Mouse (Mus musculus): ENCODE results near the gene Thap4. TPM values are rescaled to one million over a fixed set of nuclear protein-coding genes. Genes with fewer than 3 reads are reported as not detected.
"Not testable (repeated sequence)": the region's sequence is repeated elsewhere in the genome, so short reads cannot be mapped to it uniquely, and the experiment has no call there.

The Thap4 gene
- total RNA-seq (2021): 10 to 100 TPM; 43.5 to 44.2 TPM
- long read RNA-seq, experiment 1, full-length matches to known transcripts: 18 of 29 reads
- long read RNA-seq, experiment 1, partial matches to known transcripts: 11 of 29 reads
- long read RNA-seq, experiment 1, other reads (novel, unspliced or antisense): 0 of 29 reads
- long read RNA-seq, experiment 2, full-length matches to known transcripts: 14 of 20 reads
- long read RNA-seq, experiment 2, partial matches to known transcripts: 6 of 20 reads
- long read RNA-seq, experiment 2, other reads (novel, unspliced or antisense): 0 of 20 reads

DNA sequence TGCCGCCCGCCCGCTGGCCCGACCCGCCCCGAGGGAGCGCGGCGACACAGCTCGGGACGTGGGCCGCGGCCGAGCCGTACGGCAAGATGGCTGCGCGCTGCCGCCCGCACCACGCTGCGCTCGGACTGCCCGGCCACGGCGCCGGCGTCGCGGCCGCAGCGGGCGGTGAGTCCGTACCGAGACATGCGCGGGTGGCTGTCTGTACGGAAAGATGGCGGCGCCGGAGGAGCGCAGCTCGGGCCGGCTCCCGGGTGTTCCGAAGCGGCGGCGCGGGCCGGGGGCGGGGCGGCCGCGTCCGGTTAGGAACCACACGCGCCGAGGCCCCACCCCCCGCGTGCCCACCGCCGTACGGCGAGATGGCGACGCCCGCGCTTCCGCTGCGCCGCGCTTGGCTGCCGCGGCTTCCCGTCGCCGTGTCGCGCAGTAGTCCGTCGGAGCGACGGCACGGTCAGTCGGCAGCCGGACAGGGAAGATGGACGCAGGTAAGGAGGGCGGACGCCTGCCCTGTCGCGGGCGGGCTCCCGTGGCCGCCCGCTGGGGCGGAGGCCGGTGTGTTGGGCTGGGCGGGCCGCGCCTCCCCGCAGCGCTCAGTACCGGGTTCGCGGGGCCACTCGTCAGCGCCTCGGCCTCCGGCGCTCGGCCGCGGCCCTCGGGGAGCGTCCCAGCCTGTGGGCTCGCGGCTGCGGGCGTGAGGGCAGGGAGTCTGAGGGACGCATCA, at the start of gene Thap4:
TSS of gene Thap4 (minus strand) at position 292 of the 718 bp plus-strand sequence.
- peak; percentile 88 to 95 for DNase-seq (ENCODE audit: low spot score in 2 of 2)

DNA sequence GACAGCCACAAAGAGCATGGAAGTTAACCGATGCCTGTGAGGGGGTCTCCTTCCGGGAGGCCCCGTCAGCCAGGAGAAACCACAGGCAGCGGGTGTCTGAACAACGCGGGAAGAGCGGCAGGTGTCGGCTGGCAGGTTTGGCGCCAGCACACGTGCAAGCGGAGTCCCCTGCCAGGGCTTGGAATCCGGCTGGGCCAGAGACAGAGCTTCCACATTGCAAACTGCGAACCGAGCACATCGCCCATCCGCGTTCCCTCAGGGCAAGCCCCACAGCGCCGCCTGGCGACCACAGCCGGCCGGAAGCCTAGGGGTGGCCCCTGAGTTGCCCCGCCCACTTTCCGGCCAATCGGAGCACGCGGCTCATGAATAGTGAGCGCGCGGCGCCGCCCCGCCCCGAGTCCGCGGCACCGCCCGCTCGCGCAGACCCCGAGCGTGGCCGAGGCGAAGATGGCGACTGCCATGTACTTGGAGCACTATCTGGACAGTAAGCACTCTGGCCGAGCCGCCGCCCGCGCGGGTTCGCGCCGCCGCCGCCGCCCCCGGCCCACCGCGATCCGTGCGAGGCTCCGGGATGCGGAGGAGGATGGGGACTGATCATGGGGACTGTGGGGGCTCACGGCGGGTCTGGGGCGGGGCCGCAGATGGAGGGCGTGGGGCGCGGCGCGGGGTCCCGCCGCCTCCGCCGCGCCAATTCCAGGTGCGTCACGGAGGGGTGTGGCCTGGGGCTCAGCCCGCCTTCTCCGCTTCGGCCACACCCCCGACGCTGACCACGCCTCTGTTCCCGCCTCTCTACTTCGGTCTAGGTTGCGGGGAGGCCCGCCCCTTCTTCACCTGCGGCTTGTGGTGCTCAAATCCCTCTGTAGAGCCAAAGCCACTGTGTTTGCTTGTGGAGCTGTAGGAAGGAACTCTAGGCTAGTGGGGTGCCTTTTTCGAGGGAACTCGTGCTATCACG, 49.2 kb upstream of the Thap4 start, which contains the start of gene Ing5:
TSS of gene Ing5 (plus strand) at position 410 of the 952 bp plus-strand sequence.
- peak; percentile 100 for DNase-seq (ENCODE audit: low spot score in 2 of 2)

DNA sequence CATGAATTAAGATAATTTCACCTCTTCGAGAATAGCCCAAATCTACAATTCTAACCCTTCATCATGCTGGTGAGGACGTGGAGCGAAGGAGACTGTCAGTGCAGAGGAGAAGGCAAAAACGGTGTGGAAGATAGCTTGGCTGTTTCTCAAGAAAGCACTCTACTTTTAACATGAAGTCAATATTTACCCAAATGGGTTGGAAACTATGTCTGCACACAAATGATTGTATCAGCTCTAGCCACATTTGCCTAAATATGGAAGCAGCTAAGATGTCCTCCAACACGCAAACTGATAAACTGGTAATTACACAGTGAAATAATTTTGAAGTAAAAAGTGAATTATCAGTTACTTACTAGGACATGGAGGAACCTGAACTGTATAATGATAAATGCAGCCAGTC, 48.1 kb upstream of the Thap4 start:
- DNase-seq (ENCODE audit: low spot score in 2 of 2): no peak

DNA sequence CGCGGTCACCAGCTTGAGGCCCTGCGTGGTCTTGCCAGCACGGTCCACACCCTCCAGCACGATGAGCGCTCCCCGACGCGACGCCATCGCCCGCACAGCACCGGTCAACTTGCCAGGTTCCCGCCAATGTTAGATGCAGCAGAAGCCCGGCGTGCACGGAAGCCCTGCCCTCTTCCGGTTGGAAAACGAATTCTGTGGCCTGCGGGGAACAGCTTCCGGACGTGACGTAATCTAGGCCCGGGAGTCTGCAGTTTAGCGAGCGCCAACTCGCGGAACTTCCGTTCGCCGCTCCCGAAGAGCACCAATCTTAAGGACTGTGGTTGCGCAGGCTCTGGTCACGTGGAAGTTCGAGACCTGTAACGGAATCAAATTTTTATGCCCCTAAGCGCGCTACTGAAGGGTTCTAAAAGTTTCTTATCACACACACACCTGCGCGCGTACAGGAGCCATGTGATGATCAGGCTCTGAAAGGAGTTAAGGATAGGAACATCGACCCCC, 47.1 kb upstream of the Thap4 start, which contains the start of gene Dtymk:
TSS of gene Dtymk (minus strand) at position 194 of the 498 bp plus-strand sequence.
- peak; percentile 91 to 94 for DNase-seq (ENCODE audit: low spot score in 2 of 2)

DNA sequence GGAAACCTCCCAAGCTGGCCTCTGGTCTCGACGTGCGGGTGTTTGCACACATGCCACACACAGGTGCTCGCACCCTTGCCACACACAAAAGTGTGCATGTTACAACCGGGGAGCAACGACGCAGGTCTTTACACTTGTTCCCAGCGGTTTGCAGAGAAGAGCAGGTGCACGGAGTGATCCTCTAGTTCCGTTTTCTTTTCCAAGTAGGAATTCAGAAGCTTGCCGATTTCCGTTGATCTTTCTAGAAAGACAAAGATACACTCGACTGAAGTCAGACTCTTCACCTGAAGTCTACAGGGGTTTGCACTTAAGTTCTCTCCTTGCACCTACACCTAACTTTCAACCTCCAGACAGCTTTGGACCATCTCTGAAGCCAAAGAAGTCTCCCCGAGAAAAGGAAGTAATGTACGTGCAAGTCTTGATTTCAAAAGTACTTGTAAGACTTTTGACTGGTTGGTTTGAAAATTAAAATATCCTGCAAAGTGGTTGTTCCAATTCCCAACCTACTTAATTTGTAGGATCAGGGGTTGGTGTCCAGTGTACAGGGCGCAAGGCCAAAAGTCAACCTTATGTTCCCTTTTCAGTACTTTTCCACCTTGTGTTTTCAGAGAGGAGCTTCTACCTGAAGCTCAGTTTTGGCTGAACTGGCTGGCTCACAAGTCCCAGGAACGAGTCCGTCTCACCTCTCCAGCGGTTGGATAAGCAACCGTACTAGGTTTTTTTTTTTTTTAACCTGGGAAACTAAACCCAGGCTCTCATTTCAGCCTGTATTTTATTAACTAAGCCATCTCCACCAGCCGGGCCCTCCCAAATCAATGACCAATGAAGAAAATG, 46.2 kb upstream of the Thap4 start:
- DNase-seq (ENCODE audit: low spot score in 2 of 2): no peak

DNA sequence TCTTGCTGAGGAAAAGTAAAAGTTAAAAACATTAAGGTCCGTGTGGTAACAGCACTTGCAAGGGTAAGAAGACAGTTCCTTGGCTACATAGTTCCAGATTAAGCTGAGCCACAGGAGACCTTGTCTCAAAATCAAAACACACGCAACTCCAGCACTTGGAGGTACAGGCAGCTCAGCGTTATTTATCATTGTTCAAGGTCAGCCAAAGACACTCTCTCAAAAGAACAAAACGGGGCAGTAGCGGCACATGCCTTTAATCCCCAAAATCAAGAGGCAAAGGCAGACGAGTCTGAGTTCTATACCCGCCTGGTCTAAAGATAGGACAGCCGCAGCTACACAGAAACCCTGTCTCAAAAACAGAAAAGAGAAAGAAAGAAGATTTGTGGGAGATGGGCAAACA, 41.2 kb upstream of the Thap4 start:
- DNase-seq (ENCODE audit: low spot score in 2 of 2): no peak

DNA sequence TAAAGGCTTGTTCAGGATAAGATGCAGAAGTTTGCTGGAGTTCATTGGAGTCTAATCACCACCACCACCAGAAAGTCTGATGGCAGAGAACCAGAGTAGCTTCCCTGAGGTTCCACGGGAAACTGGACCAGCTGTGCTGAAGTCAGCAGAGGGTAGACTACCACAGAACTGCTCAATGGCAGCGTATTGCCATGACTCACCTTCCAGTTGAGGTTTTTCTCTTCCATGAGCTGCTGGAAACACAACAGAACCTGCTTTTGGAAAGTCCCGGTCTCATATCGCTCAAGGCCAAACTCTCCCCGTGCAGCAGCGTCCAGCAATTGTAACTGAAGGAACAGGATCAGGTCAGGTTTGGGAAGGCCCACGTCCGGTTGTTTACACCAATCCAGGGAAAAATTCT, 39.9 kb upstream of the Thap4 start:
- no peak for DNase-seq (ENCODE audit: low spot score in 2 of 2)

DNA sequence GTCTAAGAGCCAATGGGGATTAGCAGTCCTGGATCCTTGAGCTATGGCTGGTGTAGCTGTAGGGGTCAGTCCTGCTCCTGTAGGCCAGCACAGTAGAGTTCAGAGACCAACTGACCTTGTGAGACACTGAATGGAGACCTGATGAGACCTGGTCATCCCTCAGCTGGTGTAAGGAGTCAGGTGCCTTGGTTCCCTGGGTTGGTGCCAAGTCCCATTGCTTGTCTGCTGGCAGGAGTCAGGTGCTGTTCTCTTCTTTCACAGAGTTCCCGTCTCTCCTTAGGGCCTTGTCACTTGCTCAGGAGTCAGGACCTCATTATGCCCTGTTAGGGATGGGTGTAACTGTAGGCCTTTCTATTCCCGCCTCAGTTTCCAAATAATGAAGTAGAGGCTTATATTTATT, 32.2 kb upstream of the Thap4 start:
- no peak for DNase-seq (ENCODE audit: low spot score in 2 of 2)

DNA sequence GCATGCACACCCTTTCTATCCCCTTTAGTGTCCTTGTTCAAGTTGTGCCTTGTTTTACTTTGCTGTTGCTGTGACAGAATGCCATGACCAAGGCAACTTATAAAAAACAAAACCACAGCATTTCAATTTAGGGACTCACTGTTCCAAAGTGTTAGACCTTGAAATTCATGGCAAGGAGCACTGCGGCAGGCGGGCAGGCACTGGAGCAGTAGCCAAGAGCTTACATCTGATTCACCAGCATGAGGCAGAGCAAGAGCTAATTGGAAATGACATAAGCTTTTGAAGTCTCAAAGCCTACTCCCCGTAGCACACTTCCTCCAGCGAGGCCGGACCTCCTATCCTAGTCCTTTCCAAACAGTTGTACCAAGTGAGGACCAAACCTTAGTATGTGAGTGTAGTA, 22.0 kb upstream of the Thap4 start:
- no peak for DNase-seq (ENCODE audit: low spot score in 2 of 2)

DNA sequence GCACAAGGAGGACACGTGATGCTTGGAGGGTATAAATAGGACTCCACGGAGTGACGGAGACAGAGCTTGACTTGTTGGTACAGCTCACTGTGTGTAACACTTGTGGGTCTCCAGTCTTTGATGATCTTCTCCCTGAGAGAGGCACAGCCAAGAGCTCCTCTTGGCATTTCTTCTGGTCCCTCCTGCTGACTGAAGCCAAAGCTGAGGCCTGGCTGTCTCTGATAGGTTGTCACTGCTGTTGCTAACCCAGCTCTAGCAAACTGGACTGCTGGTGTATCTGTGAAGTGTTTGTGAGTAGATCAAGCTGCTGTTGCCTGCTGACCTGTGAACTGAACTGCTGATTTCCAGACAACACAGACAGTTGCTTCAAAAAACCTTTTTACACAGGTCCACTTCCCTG, 15.2 kb upstream of the Thap4 start:
- DNase-seq (ENCODE audit: low spot score in 2 of 2): no peak

DNA sequence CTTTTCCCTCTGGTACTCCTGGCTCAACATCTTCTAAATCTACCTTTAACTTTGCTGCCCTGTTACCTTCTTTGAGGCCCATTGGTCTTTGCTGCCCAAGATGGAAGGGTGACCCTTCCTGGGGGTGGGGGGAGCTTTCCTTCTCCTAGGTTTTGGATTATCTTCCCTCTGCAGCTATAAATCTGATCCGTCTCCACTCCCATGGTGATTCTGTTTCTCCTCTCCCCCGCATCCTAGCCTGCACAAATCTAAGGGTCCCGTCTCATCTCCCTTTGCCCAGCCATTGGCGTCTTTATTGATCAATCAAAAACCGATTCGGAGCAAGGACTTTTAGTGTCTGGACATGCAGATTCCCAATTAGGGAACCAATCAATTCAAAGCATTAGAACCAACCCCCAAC, 12.9 kb upstream of the Thap4 start:
- no peak for DNase-seq (ENCODE audit: low spot score in 2 of 2)

DNA sequence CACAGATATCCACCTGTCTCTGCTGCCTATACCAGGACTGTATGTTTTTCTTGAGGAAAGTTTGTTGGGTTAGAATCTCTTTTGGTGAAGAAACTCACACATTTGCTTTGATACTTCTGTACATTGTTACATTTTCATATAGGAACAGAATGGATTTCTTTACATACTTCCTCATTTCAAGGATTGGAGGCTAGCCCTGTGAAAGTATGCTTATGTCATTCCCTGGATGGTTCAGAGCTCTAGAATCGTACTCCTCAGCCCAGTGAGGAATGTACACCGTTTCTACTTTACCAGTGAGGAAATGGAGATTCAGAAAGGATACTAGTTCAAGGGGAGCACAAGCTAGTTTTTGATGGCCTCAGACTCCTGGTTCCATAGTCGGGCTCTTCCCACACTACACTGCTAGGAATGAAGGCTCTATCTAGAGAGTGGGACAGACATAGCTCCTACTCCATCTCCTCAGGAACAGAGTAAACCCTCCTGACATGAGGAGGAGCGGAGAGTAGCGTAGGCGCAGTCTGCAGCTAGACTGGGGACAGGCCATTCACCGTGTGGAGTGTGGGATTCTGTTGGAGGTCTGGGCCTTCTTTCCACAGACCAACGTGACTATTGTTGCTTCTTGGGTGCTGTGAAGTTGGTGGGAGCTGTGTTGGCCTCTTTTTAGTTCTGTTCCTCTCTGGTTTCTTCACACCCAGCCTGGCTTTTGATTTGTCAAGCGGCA, 10.4 kb upstream of the Thap4 start:
- no peak for DNase-seq (ENCODE audit: low spot score in 2 of 2)

DNA sequence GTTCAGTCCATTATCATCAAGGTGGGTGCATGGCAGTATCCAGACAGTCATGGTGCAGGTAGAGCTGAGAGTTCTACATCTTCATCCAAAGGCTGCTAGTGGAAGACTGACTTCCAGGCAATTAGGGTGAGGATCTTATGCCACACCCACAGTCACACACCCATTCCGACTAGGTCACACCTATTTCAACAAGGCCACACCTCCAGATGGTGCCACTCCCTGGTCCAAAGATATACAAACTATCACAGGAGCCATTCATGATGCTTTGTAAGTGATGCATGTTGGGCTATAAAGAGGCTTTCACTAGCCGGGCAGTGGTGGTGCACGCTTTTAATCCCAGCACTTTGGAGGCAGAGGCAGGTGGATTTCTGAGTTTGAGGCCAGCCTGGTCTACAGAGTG, 8.9 kb upstream of the Thap4 start:
- not testable (repeated sequence) for DNase-seq (ENCODE audit: low spot score in 2 of 2)

DNA sequence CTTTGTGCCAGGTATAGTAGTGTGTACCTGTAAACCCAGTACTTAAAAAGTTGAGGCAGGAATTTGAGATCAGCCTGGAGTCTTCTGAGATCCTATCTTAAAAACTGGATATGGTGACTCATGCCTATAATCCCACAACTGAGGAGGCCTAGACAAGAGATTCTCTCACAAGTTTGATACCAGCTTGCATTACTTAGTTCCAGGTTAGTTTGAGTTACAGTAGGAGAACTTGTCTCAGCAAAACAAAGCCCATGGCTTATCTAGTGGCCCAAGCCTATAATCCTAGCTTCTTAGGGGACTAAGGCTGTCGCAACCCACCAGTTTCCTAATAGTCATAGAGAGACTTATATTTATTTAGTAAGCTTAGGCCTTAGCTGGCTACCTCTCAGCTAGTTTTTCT, 5.4 kb upstream of the Thap4 start:
- no peak for DNase-seq (ENCODE audit: low spot score in 2 of 2)

DNA sequence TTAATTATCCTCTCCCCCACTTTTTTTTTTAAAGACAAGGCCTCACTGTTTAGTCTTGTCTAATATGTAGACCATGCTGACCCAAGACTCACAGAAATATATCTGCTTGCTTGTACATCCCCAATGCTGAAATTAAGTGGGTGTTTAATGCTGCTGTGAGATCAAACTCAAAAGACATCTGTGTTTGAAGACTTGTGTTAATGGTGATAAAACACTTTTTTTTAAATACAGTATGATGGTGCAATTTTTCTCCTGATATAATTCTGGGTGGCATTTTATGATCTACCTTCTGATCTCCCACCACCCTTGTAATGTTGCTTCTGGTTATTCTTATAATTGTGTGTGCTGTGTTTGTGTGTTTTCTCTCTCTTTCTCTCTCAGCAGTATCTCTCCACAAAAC, 1.5 kb upstream of the Thap4 start:
- DNase-seq (ENCODE audit: low spot score in 2 of 2): no peak

DNA sequence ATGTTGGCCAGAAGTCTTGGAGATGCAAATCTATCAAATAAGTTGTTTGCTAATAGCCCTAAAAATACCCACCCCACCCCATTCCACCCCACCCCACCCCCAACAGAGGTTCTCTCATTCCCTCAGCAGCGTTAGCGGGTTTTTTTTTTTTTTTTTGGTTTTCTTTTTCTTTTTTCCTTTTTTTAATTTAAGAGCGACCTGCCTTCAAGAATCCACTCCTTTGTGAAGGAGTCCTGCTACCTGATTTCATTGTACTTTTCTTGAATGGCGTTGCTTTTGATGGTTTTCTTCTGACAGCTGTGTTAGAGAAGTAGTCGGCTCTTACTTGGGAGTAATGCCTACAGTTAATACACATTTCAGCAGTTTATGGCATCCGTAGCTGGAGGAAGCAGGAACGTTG, 954 bp upstream of the Thap4 start:
- DNase-seq (ENCODE audit: low spot score in 2 of 2): no peak

DNA sequence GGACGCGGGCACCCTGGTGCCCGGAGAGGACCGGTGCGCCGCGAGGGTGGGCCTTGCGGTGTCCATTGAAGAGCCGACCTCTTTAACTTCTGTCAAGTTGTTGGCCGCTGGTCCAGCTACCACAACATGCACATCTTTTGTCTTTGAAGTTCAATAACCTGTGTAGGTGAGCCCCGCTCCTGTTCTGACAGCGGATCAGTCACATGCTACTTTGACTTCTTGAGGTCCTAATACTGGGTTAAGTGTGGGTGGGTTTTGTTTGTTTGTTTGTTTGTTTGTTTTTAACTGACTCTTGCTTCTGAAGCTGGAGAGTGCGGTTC, 587 bp upstream of the Thap4 start:
- DNase-seq (ENCODE audit: low spot score in 2 of 2): no peak

DNA sequence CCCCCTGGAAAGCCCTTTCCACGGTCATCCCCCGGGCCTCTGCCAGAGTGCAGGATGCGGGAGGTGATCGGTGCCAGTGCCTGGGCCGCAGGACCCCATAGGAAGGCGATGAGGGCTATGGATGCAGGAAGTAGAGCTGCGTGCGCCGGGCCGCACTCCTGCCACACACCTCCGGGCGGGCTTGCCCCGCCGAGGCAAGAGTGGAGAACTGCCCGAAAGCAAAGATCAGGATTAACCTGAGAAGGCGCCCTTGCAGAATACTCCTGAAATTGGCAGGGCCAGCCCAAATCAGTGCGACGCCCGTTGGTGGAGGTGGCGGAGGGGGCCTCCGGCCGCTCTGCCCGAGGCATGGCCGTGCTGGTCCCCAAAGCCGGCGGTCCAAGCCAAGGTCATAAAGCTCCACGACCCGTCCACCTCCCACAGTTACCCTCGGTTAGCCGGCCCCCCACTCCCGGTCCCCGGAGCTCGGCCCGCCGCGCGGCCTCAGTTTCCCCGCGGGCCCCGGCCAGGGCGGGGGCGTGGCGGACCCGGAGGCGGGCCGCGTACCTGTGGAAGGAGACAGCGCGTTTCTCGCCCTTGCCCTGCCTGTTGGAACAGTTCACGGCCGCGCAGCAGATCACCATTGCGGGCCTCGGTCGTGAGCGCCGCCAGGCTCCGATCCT, 622 bp downstream of the Thap4 start:
- DNase-seq (ENCODE audit: low spot score in 2 of 2): peak; percentile 10 to 30

DNA sequence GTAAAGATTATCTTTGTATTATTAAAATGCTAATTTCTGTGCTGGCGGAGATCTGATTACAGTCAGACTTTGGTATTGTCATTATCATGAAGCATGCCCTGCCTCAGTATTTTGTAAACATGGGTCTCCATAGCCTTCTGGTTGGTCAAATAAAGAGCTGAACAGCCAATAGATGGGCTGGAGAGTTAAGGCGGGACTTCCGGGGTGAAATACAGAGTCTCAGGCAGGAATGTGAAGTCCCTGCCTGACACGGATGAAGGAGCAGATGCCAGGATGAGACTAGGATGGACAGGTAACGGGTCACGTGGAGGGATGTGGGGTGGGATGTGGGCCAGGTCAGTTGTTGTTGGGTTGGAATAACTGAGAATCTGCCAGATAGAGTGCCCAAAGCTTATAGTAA, 3.4 kb downstream of the Thap4 start, which contains the start of gene Atg4b:
TSS of gene Atg4b (plus strand) at position 211 of the 400 bp plus-strand sequence.
- DNase-seq (ENCODE audit: low spot score in 2 of 2): no peak
